Mouse (Mus musculus): Measurements from ENCODE around the gene Tcaim.
A peak's percentile ranks its signal among the peaks of the same experiment; 100 is the strongest.
"Not testable (repeated sequence)": the region's sequence is repeated elsewhere in the genome, so short reads cannot be mapped to it uniquely, and the experiment has no call there.

Gene Tcaim

DNA sequence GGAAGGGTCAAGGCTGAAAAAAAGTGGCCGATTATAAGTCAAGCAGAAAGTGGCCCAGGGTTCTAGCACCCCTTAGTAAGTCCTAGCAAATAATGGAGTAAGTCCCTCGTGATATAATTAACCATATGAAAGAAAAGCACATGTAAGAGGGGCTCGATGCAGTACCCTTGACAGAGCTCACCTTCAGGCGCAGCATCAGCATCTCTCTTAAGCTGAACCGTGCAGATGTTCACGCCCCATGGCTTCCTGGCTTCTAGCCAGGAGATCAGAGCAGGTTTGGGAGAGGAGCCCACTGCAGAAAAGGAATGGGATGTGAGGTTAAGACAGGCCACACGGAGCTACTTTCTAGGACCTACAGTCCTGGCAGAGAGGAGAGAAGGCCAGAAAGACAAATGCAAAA lies 49.2 kb downstream of the Tcaim start:
- no peak for DNase-seq (ENCODE audit: low read depth)

DNA sequence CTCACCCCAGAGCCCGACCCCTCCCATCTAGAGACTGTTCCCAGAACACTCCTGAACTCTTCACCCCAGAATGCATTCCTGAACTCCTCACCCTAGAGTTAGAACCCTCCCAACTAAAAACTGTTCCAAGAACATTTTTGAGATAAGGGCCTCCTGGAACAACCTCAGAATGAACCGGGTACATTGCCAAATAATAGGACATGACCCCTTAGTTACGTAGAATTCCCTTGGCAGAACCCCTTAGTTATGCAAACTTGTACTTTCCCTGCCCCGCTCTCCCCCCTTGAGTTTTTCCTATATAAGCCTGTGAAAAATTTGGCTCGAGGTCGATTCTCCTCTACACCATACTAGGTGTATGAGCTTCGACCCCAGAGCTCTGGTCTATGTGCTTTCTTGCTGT lies 49.8 kb downstream of the Tcaim start:
- not testable (repeated sequence) for DNase-seq (ENCODE audit: low read depth)

DNA sequence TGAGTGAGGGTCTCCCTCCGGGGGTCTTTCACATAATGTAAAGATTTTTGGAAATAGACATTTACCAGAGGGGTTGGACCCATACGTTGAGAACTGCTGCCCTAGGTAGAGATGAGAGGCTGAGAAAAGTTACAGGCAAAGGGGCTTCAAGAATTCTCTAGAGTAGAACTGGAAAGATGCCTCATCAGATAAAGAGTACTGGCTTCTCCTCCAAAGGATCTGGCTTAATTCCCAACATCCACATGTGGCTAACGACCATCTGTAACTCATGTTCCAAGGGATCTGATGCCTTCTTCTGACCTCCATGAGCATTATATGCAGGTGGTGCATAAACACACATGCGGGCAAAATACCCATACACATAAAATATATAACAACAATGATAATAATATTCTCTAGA lies 50.3 kb downstream of the Tcaim start:
- DNase-seq (ENCODE audit: low read depth): no peak

DNA sequence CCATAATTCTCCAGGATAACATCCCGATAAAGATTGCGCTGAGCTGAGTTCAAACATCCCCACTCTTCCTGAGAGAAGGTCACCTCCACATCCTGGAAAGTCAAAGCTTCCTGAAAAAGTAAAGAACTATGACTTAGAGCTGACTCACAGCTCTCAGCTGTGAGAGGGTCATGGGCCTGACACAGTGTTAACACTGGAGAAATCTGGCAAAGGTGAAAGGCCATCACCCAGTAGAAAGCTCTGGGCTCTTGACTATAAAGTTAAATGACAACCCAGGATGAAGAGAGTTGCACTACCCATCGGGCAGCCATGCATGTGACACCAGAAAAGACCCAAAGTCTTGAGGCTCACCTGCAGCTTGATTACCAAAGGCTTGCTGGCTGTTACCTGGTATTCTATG lies 51.4 kb downstream of the Tcaim start:
- DNase-seq (ENCODE audit: low read depth): no peak

GRCm38 (mm10) chr9:122860752-122861151 lies 55.4 kb downstream of the Tcaim start:
- no peak for DNase-seq (ENCODE audit: low read depth)

DNA sequence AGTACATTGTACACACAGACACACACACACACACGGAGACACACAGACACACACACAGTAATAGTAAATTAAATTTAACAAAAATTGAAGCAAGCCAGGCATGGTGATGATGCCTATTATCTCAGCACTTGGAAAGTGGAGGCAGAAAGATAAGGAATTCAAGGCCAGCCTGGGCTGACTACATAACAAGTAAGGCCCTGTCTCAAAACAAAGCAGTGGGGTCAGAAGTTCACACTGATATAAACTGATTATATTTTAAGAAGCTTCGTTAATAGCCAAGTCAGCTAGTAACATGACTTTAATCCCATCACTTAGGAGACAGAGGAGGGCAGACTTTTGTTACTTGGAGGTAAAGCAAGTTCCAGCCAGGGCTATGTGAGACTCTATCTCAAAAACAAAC lies 58.4 kb downstream of the Tcaim start:
- no peak for DNase-seq (ENCODE audit: low read depth)

- DNase-seq (ENCODE audit: low read depth): no peak
Measured at GRCm38 (mm10) chr9:122864848-122865247, 59.5 kb downstream of the Tcaim start.

GRCm38 (mm10) chr9:122865697-122866166 lies 60.4 kb downstream of the Tcaim start, which contains the start of gene Zfp445:
Gene Zfp445, minus strand, starts transcription at chr9:122866006.
- DNase-seq (ENCODE audit: low read depth): peak; percentile 73

GRCm38 (mm10) chr9:122866192-122866591 lies 60.9 kb downstream of the Tcaim start:
- DNase-seq (ENCODE audit: low read depth): no peak

DNA sequence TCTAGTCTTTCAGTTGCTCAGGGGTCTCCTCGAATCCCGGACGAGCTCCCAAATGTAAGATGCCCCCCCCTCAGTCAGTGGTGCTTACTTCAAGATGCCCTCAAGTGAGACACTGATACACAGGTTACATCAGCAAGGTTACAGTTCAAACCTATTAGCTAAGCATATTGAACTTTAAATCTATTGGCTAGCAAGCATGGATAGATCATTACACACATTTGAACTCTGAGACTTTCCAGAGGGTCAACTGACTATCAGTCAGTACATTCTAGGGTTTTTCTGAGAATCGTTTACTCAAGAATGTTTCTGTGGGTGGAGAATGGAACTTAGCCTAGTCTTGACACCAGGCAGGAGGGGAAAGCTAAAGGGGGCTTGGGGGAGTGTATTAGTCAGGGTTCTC lies 67.3 kb downstream of the Tcaim start:
- DNase-seq (ENCODE audit: low read depth): no peak

DNA sequence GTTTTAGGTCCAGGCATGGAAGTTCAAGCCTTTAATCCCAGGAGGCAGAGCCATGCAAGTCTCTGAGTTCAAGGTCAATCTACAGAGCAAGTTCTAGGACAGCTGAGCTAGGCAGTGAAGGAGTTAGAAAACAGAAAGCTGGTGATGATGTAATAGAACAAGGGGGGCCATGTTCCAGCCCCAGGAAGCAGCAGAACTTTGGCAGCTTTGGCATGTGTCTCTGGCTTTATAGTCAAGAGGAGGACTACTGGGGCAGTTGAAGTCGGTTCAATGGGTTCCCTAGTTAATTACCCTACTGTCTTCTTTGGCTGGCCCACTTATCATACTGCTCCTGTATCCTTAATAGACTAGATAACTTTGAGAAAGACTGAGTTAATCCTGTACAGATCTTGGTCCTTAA lies 69.3 kb downstream of the Tcaim start:
- DNase-seq (ENCODE audit: low read depth): no peak

DNA sequence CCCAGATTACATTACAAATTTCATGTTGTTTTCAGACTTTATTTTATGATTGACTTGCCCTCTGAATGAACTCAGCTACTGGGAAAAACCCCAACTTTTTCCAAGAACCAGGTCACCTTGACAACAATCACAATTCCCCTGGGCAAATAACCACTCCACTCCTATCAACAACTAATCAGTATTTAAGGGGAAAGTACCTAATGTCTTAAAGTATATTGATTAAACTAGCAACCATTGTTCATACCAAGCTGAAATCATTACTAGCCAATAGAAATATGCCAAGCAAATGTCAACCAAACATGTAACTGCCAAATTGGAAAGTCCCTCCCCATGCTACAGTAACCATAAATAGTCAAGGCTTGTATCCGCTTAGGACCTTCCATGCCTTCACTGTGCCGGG lies 69.8 kb downstream of the Tcaim start:
- DNase-seq (ENCODE audit: low read depth): no peak

DNA sequence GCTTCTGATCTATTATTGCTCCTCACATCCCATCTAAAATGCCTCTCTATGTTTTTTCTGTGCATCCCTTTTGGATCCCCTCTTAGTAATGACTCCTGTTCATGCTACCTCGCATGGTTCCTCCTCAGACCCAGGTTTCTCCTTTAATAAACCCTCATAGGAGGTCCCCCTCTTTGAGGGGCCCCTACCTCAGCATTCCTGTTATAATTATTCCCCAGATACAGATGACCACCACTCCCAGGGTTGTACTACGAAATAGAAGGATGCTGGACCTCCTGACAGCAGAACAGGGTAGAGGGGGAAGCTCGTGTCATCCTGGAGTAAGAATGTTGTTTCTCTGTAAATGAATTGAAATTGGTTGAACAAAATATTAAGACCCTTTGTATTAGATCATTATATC lies 80.0 kb downstream of the Tcaim start, which contains the start of gene Zkscan7:
Gene Zkscan7, plus strand, starts transcription at position 301 of the 400 bp plus-strand sequence.
- no peak for DNase-seq (ENCODE audit: low read depth)
